Mouse (Mus musculus) spleen, embryonic (tissue): ENCODE measurements at regions not wholly inside any gene's neighbourhood (a gene's known extent, or its start where the extent isn't known, plus 50 kb on each side); places are given as distances from the start of the nearest gene placed in this dataset.

ENCODE experiments used
- CTCF ChIA-PET: fragments of 350-600 bp; sonication (Branson Sonifier 250); formaldehyde crosslinking; loops from one replicate; lab custom pipeline; 2022; lab: Charles Lee

GRCm38 (mm10) chr11:90981626-90982025 is 293.5 kb upstream of the Tom1l1 start:
- CTCF ChIA-PET: no interaction called here

GRCm38 (mm10) chr11:90978234-90978633 is 290.1 kb upstream of the Tom1l1 start:
- CTCF ChIA-PET: no interaction called here

GRCm38 (mm10) chr11:90941076-90941475 is 252.9 kb upstream of the Tom1l1 start:
- CTCF ChIA-PET: no interaction called here

GRCm38 (mm10) chr11:90925738-90926137 is 237.6 kb upstream of the Tom1l1 start:
- CTCF ChIA-PET: no interaction called here

GRCm38 (mm10) chr11:90917782-90918181 is 229.6 kb upstream of the Tom1l1 start:
- CTCF ChIA-PET: no interaction called here

- CTCF ChIA-PET: no interaction called here
Measured at GRCm38 (mm10) chr11:90894236-90894635, 206.1 kb upstream of the Tom1l1 start.

- CTCF ChIA-PET: no interaction called here
Measured at GRCm38 (mm10) chr11:90873122-90873521, 185.0 kb upstream of the Tom1l1 start.

GRCm38 (mm10) chr11:90871686-90872085 is 183.5 kb upstream of the Tom1l1 start:
- CTCF ChIA-PET: no interaction called here

GRCm38 (mm10) chr11:90863981-90864760 is 176.0 kb upstream of the Tom1l1 start:
- CTCF ChIA-PET: no interaction called here

GRCm38 (mm10) chr11:90855731-90856130 is 167.6 kb upstream of the Tom1l1 start:
- CTCF ChIA-PET: interaction anchor here (0.5 kb wide), 1 partner anchor 55 kb away, joined by 3 read pairs; no protein-coding TSS in a partner anchor

- CTCF ChIA-PET: no interaction called here
Measured at GRCm38 (mm10) chr11:90855324-90855723, 167.2 kb upstream of the Tom1l1 start.

GRCm38 (mm10) chr11:90851221-90851620 is 163.1 kb upstream of the Tom1l1 start:
- CTCF ChIA-PET: no interaction called here

GRCm38 (mm10) chr11:90844925-90845319 is 156.8 kb upstream of the Tom1l1 start:
- CTCF ChIA-PET: no interaction called here

- CTCF ChIA-PET: no interaction called here
Measured at GRCm38 (mm10) chr11:90844266-90844924, 156.2 kb upstream of the Tom1l1 start.

GRCm38 (mm10) chr11:90838161-90838560 is 150.0 kb upstream of the Tom1l1 start:
- CTCF ChIA-PET: no interaction called here

- CTCF ChIA-PET: no interaction called here
Measured at GRCm38 (mm10) chr11:90824761-90825160, 136.6 kb upstream of the Tom1l1 start.

- CTCF ChIA-PET: no interaction called here
Measured at GRCm38 (mm10) chr11:90816727-90817126, 128.6 kb upstream of the Tom1l1 start.

GRCm38 (mm10) chr11:90814471-90814870 is 126.3 kb upstream of the Tom1l1 start:
- CTCF ChIA-PET: no interaction called here

- CTCF ChIA-PET: no interaction called here
Measured at GRCm38 (mm10) chr11:90812971-90813370, 124.8 kb upstream of the Tom1l1 start.

- CTCF ChIA-PET: no interaction called here
Measured at GRCm38 (mm10) chr11:90812530-90812929, 124.4 kb upstream of the Tom1l1 start.

- CTCF ChIA-PET: no interaction called here
Measured at GRCm38 (mm10) chr11:90808443-90808842, 120.3 kb upstream of the Tom1l1 start.

- CTCF ChIA-PET: no interaction called here
Measured at GRCm38 (mm10) chr11:90807343-90807742, 119.2 kb upstream of the Tom1l1 start.
